ENCODE assay signal across 10 mouse cellular contexts in the genomic region with DNA sequence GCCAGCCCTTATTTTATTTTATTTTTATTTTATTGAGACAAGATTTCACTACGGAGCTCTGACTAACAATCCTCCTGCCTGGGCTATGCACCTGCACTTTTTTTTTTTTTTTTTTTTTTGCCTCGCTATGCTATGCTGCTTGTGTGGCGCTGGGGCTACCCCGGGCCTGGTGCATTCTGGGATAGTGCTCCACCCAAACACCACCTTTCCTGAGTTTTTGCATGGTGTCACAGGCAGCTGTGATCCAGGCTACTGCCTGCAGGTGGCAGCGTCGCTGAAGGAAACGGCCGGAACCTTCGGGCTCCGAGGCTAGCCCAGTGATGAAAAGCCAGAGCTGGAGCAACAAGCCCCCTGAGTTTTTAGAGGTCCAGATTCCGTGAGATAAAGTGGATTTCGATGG. TPM values are rescaled to one million over a fixed set of nuclear protein-coding genes. Genes with fewer than 3 reads are reported as not detected.
DNase-seq lines count a peak whose midpoint lies in the region; ATAC-seq lines count a peak whose summit lies in the region.
"Had no signal": no experiment of that assay in that cellular context is flagged by ENCODE, and none has a peak within 500 bp of the region (broad histone marks: within the 10 kb centered on the region; RNA-seq: fewer than 3 reads in every experiment).

No protein-coding gene starts in this region.

- H3K36me3 ChIP-seq in heart, embryonic 11.5 days (ENCODE audit: control insufficient read depth, insufficient read depth, low read length): no peaks in the 10 kb centered on the region
- H3K36me3 ChIP-seq: embryonic facial prominence, embryonic 12.5 days; lung, embryonic 15.5 days had no signal

- no peak overlapping the region for H3K9ac ChIP-seq in heart, embryonic 11.5 days (ENCODE audit: low read depth, low read length)
- H3K9ac ChIP-seq: embryonic facial prominence, embryonic 12.5 days; lung, embryonic 15.5 days had no signal

- no peaks in the 10 kb centered on the region for H3K9me3 ChIP-seq in heart, embryonic 11.5 days (replicated peaks; ENCODE audit: control insufficient read depth, low read length)
- H3K9me3 ChIP-seq: embryonic facial prominence, embryonic 12.5 days; lung, embryonic 15.5 days had no signal

- DNase-seq in heart, adult 18-20 months: peak; percentile 43 to 48
- DNase-seq in 3T3-L1 (ENCODE audit: low read depth, low spot score) (peak; percentile 72), NIH3T3 (ENCODE audit: low read depth) (peak; percentile 84)
- DNase-seq in embryo, embryonic 11 days: peak; percentile 83
- DNase-seq in left cerebral cortex, postnatal 4 days: peak; percentile 58
- peak; percentile 74 for DNase-seq in naive thymus-derived CD4-positive, alpha-beta T cell, adult 2 months (ENCODE audit: low read depth)
- DNase-seq in ovary, postnatal 14 days (ENCODE audit: low spot score): no peak

- no peak overlapping the region for H3K4me2 ChIP-seq in heart, embryonic 11.5 days

- H3K27me3 ChIP-seq in heart, embryonic 11.5 days (ENCODE audit: control insufficient read depth, insufficient read depth, low read length): peaks cover 20% of the 10 kb centered on the region

- intact Hi-C loops in left cerebral cortex, postnatal 4 days (cut with DNase I): loop anchor here (5.0 kb wide), 1 partner anchor 171 kb away; the partner anchor contains the start of gene Oaz1

- H3K4me3 ChIP-seq in heart, embryonic 11.5 days (ENCODE audit: low read depth, low read length): no peak overlapping the region
- H3K4me3 ChIP-seq: embryonic facial prominence, embryonic 12.5 days; lung, embryonic 15.5 days had no signal

- peaks cover 7% of the 10 kb centered on the region; the same call in 1 of the 2 replicates for H3K4me1 ChIP-seq in heart, embryonic 11.5 days (ENCODE audit: control insufficient read depth, insufficient read depth, low read length)

- ATAC-seq in heart, embryonic 11.5 days (replicated peaks; ENCODE audit: insufficient number of reproducible peaks, low FRiP score, low TSS enrichment): no peak

- WGBS in heart, embryonic 11.5 days (ENCODE audit: insufficient replicate concordance): 13% methylated on average over 12 of the region's 12 CpGs

- no peak overlapping the region for H3K27ac ChIP-seq in heart, embryonic 11.5 days (ENCODE audit: low read depth, low read length)
- H3K27ac ChIP-seq: embryonic facial prominence, embryonic 12.5 days; lung, embryonic 15.5 days had no signal

RNA-seq across cellular contexts. Expression of gene Gng7, which starts 16.0 kb away (rescaled TPM):
- total RNA-seq in heart, adult 18-20 months (2021): 1 to 10 TPM in 1 of 2 experiments, under 1 TPM in 1; 0.82 to 1.3 TPM
- 1.4 TPM in 2 replicates for polyA plus RNA-seq in heart, embryonic 11.5 days (2014; fragmentation: Nextera tagmentation; extraction: Ambion mirVana)
- 100 to 1,000 TPM in 1 of 2 experiments, 10 to 100 TPM in 1; 96.7 to 106 TPM for total RNA-seq in left cerebral cortex, postnatal 4 days (2021)

RNA-seq across cellular contexts. Expression of gene Diras1, which starts 26.7 kb away (rescaled TPM):
- total RNA-seq in heart, adult 18-20 months (2021): not detected
- polyA plus RNA-seq in heart, embryonic 11.5 days (2014; fragmentation: Nextera tagmentation; extraction: Ambion mirVana): 0.13 TPM in 1 of 2 replicates, not detected in the other
- total RNA-seq in left cerebral cortex, postnatal 4 days (2021): 100 to 1,000 TPM; 104 to 111 TPM

RNA-seq across cellular contexts. Expression of gene Slc39a3, which starts 38.4 kb away (rescaled TPM):
- total RNA-seq in heart, adult 18-20 months (2021): 10 to 100 TPM; 12.8 to 14.2 TPM
- polyA plus RNA-seq in heart, embryonic 11.5 days (2014; fragmentation: Nextera tagmentation; extraction: Ambion mirVana): 3.9 and 4.1 TPM in 2 replicates
- 10 to 100 TPM; 57.8 to 59.8 TPM for total RNA-seq in left cerebral cortex, postnatal 4 days (2021)

Comparison
In these comparisons a context has a peak if more than half of its experiments do, and no peak if none do; other contexts are left out.
1. RNA of gene Gng7, which starts 16.0 kb away (total RNA-seq): 96.7 to 106 TPM in left cerebral cortex, postnatal 4 days; 0.82 to 1.3 TPM in heart, adult 18-20 months; every median in the first group is over 10 times any median in the second.
2. RNA of gene Diras1, which starts 26.7 kb away (total RNA-seq): 104 to 111 TPM in left cerebral cortex, postnatal 4 days; not detected in heart, adult 18-20 months; every median in the first group is over 100 times any median in the second.